Comparison of ENCODE assay signal across 8 mouse cellular contexts in genomic region chr17:80061783-80062619, GRCm38 (mm10). TPM values are rescaled to one million over a fixed set of nuclear protein-coding genes. Genes with fewer than 3 reads are reported as not detected.
A peak's percentile ranks its signal among the peaks of the same experiment; 100 is the strongest.
DNase-seq lines count a peak whose midpoint lies in the region; ATAC-seq lines count a peak whose summit lies in the region.

TSS of gene Hnrnpll (minus strand) at chr17:80062334.

- peaks cover 20% of the 10 kb centered on the region for H3K4me1 ChIP-seq in heart, embryonic 10.5 days
- H3K4me1 ChIP-seq in kidney, embryonic 15.5 days: peaks cover 25% of the 10 kb centered on the region; the same call in 1 of the 2 replicates

- WGBS in heart, embryonic 10.5 days: under 1% methylated on average over 84 of the region's 97 CpGs
- under 1% methylated on average over 86 of the region's 97 CpGs for WGBS in kidney, embryonic 15.5 days

- no peaks in the 10 kb centered on the region for H3K9me3 ChIP-seq in heart, embryonic 10.5 days
- no peaks in the 10 kb centered on the region for H3K9me3 ChIP-seq in kidney, embryonic 15.5 days (replicated peaks)

- H3K27me3 ChIP-seq in heart, embryonic 10.5 days (ENCODE audit: insufficient read depth, poor library complexity, severe bottlenecking): no peaks in the 10 kb centered on the region
- H3K27me3 ChIP-seq in kidney, embryonic 15.5 days: no peaks in the 10 kb centered on the region

- peak within 1 kb of the TSS; percentile 76 for H3K4me2 ChIP-seq in kidney, embryonic 15.5 days

- H3K9ac ChIP-seq in kidney, embryonic 15.5 days: peak within 1 kb of the TSS; percentile 99

- peak; percentile 63 to 69 for DNase-seq in B cell, adult 2 months
- DNase-seq in brain, adult 2 months (ENCODE audit: low read depth, low spot score): peak; percentile 100
- DNase-seq in heart, embryonic 10.5 days (ENCODE audit: low spot score): peak; percentile 99
- DNase-seq in liver: peak; percentile 97
- DNase-seq in spleen, postnatal 4 days (ENCODE audit: low spot score in 2 of 2): peak; percentile 94 to 96

- peaks cover 3% of the 10 kb centered on the region; the same call in 1 of the 2 replicates for H3K36me3 ChIP-seq in heart, embryonic 10.5 days
- H3K36me3 ChIP-seq in kidney, embryonic 15.5 days: peaks cover 4% of the 10 kb centered on the region; the same call in 1 of the 2 replicates

- ATAC-seq in erythroblast, adult 5-6 weeks (replicated peaks; ENCODE audit: low FRiP score, poor library complexity, severe bottlenecking): peak; percentile 93
- peak; percentile 99 for ATAC-seq in kidney, embryonic 15.5 days (replicated peaks; ENCODE audit: low FRiP score)
- peak; percentile 89 for ATAC-seq in monocyte, adult 5-6 weeks (replicated peaks; ENCODE audit: insufficient number of reproducible peaks, low FRiP score, low TSS enrichment, poor library complexity, severe bottlenecking)

- H3K4me3 ChIP-seq in heart, embryonic 10.5 days: peak within 1 kb of the TSS; percentile 85
- peak within 1 kb of the TSS; percentile 90 for H3K4me3 ChIP-seq in kidney, embryonic 15.5 days (replicated peaks)

- H3K27ac ChIP-seq in heart, embryonic 10.5 days: peak within 1 kb of the TSS; percentile 98
- peak within 1 kb of the TSS; percentile 99 for H3K27ac ChIP-seq in kidney, embryonic 15.5 days

RNA-seq across cellular contexts. Expression of gene Hnrnpll, which starts in this region (rescaled TPM):
- total RNA-seq in erythroblast, adult 5-6 weeks (2015; ENCODE audit: low replicate concordance): 32.6 and 37.1 TPM in 2 replicates
- 24.6 and 31.1 TPM in 2 replicates for total RNA-seq in erythroblast, adult 5-6 weeks (2017; ENCODE audit: low replicate concordance)
- polyA plus RNA-seq in heart, embryonic 10.5 days (2016; fragmentation: Nextera tagmentation; extraction: Ambion mirVana): 52.2 and 76.3 TPM in 2 replicates
- 65.5 and 67.1 TPM in 2 replicates for polyA plus RNA-seq in kidney, embryonic 15.5 days (2015; fragmentation: Nextera tagmentation; extraction: Ambion mirVana)
- total RNA-seq in monocyte, adult 5-6 weeks (2017): 32.6 to 35.1 TPM (median 33.5 TPM) in 3 replicates

Comparison
In these comparisons a context has a peak if more than half of its experiments do, and no peak if none do; other contexts are left out.
1. Peak in every context shown above with its lines: DNase-seq, ATAC-seq, H3K4me3 ChIP-seq and H3K27ac ChIP-seq.